Mouse (Mus musculus): ENCODE results near the gene Ppp4r2. TPM values are rescaled to one million over a fixed set of nuclear protein-coding genes. Genes with fewer than 3 reads are reported as not detected.

The Ppp4r2 gene
- polyA plus RNA-seq, 1 experiment, result 82.8 TPM

DNA sequence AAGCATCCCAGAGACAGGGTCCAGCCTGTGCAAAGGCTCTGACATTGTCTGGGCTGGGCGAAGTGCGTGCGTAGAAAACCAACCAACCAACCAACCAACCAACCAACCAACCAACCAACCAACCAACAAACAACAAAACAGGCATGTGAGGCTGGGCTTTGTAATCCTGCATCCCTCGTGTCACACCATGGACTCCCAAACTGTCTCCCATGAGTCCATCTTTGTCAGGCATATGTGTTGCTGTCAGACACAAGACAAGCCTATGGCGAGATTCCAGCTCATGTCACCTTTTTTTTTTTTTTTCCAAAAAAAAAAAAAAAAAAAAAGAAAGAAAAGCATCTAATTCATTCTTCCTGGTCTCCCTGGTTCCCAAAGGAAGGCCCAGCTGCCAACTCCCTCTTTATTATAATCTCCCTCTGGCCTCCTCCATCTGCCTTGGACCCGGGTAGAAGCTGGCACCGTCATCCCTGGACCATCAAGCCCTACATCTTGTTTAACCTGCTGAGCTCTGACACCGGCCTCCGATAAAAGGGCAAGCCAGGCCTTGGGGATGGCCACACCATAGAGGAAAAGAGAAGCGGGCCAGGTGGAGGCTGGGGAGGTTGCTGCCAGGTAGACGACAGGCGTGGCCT is 51.3 kb downstream of the Ppp4r2 start:
- Histone ChIP-seq H3K4me3 (ENCODE audit: insufficient read depth, low read depth, low read length) (no peak overlapping the region), H3K27ac (replicated peaks; ENCODE audit: low read depth, low read length) (no peak overlapping the region), H3K4me1 (ENCODE audit: control insufficient read depth, insufficient read depth, insufficient read length, low read length) (no peaks in the 10 kb centered on the region)

DNA sequence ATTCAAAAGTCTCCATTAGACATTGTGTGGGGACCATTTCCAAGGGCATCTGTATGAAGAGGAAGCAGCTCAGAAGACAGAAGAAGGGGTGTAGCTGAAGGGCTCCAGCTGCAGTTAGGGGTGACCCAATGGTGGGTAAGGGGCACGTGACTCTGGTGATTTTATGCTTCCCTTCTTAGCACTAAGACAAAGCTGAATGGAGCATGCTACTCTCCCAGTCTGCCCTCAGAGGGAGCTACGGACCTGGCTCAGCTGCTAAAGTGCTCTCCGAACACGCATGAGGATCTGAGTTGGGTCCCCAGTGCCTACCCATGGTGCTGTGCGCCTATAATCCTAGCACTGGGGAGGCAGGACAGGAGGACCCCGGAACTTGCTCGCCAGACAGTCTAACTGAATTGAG is 52.0 kb downstream of the Ppp4r2 start:
- no peak overlapping the region for H3K27ac ChIP-seq (replicated peaks; ENCODE audit: low read depth, low read length)
- H3K4me3 ChIP-seq (ENCODE audit: insufficient read depth, low read depth, low read length), result no peak overlapping the region
- no peaks in the 10 kb centered on the region for H3K4me1 ChIP-seq (ENCODE audit: control insufficient read depth, insufficient read depth, insufficient read length, low read length)

DNA sequence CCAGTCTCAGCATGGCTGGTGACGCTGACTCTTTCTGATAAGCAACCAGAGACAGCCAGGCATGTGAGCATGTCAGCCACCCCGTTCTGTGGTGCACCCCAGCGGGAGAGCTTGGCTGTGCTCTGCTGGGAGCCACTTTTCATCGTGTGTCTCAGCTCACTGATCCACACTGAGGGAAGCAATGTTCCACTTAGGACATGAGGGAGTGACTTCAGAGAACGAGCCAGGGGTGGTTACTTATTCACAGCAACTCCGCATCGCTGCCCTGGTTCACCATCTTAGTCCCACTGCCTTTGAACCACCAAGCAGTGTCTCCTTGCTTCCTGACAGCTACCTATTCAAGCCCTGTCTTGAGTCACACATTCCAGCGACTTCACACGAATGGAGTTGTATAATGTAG is 53.6 kb downstream of the Ppp4r2 start:
- Histone ChIP-seq H3K4me3 (ENCODE audit: insufficient read depth, low read depth, low read length) (no peak overlapping the region), H3K4me1 (ENCODE audit: control insufficient read depth, insufficient read depth, insufficient read length, low read length) (no peaks in the 10 kb centered on the region), H3K27ac (replicated peaks; ENCODE audit: low read depth, low read length) (no peak overlapping the region)

DNA sequence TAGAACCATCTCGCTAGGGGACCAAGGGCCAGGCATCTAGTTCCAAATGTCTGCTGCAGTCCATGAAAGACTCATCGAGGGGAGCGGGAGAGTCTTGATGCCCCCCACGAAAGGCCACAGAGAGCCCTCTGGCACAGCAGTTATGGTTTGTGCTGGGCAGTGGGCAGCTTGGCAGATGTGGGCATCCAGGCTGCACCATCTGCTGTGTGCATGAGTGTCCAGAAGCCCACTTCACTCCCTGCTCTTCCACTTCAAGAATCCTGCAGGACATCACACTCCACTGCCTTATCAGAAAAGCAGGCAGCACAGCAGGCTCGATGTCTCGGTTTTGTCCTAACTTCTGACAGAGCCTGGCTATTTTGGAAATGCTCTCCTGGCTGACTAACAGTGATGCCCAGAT is 55.9 kb downstream of the Ppp4r2 start:
- Histone ChIP-seq H3K4me3 (ENCODE audit: insufficient read depth, low read depth, low read length) (no peak overlapping the region), H3K4me1 (ENCODE audit: control insufficient read depth, insufficient read depth, insufficient read length, low read length) (no peaks in the 10 kb centered on the region), H3K27ac (replicated peaks; ENCODE audit: low read depth, low read length) (no peak overlapping the region)

DNA sequence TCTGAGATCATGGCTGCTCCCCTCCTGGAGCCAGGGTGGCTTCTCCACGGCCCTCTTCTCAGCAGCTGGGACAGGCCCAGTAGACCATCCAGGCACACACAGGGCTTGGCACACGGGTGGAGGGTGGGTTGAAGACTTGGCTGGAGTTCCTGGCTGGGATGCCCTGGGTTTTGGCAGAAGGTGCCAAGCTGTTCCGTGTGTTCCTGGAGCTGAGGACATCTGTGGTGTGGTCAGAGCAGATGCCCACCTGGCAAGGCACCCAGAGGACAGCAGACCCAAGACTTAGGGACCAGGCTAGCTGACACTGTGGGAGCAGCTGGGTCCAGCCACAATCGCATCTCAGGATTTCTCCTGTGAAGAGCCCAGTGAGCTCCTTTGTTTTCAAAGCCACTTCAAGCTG is 59.1 kb downstream of the Ppp4r2 start:
- Histone ChIP-seq H3K4me3 (ENCODE audit: insufficient read depth, low read depth, low read length) (no peak overlapping the region), H3K4me1 (ENCODE audit: control insufficient read depth, insufficient read depth, insufficient read length, low read length) (no peaks in the 10 kb centered on the region), H3K27ac (replicated peaks; ENCODE audit: low read depth, low read length) (no peak overlapping the region)

DNA sequence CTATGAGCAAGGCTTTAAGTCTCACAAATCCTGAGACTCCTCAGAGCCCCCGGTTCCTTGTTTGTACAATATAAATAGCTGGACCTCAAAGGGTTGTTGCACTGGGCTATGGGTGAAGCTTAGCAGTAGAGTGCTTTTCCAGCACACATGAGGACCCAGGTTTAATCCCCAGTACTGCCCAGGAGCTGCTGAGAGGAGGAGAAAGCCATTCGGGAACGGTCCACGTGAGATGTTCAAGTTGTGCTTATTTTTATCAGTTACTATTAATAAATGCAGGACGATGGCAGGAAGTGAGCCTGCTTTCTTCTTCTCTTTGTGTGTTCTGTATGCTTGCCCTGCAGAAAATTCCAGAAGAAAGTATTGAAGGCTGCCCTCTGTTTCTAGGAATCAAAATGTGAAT is 59.7 kb downstream of the Ppp4r2 start:
- H3K27ac ChIP-seq (replicated peaks; ENCODE audit: low read depth, low read length), result no peak overlapping the region
- no peaks in the 10 kb centered on the region for H3K4me1 ChIP-seq (ENCODE audit: control insufficient read depth, insufficient read depth, insufficient read length, low read length)
- no peak overlapping the region for H3K4me3 ChIP-seq (ENCODE audit: insufficient read depth, low read depth, low read length)

DNA sequence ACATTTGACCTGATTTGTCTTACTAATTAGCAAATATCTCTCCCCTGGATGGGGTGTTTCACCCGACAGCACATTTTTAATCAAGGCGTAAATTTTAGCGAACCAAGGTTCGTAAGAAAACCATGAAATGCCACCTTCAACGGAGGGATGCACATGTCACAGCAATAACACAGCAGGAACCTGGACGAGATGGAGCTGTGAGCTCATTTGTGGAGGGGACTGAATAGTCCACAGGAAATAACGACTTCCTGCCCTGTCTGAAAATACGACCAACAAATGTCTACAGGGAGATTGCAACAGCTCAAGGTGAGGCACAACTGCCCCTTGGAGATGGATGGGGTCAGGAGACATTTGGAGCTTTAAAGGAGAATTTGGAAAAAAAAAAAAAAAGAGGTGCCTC is 61.8 kb downstream of the Ppp4r2 start:
- H3K4me1 ChIP-seq (ENCODE audit: control insufficient read depth, insufficient read depth, insufficient read length, low read length), result no peaks in the 10 kb centered on the region
- no peak overlapping the region for H3K27ac ChIP-seq (replicated peaks; ENCODE audit: low read depth, low read length)
- no peak overlapping the region for H3K4me3 ChIP-seq (ENCODE audit: insufficient read depth, low read depth, low read length)

DNA sequence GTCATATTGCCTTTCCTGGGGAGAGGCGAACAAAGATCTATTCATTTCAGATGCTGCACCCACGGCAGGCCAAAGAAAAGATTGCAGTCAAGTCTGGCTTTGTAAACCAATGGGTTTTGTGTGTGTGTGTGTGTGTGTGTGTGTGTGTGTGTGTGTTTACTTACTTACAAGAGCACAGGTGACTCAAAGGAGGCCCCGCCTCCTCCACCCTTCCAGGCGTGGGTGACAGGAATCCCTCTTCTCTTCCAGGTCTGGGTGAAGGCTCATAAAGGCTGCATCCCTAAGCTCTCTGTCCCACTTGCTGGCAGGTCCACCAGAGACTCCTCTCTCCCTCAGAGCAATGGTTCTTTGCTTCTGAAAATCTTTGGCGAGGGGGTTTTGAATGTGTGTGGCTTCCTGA is 63.5 kb downstream of the Ppp4r2 start:
- Histone ChIP-seq H3K4me1 (ENCODE audit: control insufficient read depth, insufficient read depth, insufficient read length, low read length) (no peaks in the 10 kb centered on the region), H3K27ac (replicated peaks; ENCODE audit: low read depth, low read length) (no peak overlapping the region), H3K4me3 (ENCODE audit: insufficient read depth, low read depth, low read length) (no peak overlapping the region)

DNA sequence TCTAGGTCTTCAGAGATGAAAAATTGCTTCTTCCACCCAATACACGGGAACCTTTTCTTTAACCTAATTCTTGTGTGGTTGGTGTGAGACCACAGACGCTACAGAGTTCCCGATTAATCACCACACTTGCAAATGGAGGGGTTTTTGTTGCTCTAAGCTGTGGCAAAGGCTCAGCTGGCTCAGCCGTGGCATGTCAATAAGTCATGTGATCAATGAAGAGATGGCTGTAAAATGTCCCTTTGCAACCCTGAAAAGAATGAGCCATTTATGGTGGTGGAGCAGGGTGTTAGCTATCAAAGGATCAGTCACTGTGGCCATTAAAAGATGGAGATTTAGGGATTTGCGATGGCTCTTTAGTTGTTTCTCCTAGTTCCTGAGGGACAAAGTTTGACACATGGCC is 71.0 kb downstream of the Ppp4r2 start:
- no peaks in the 10 kb centered on the region for H3K4me1 ChIP-seq (ENCODE audit: control insufficient read depth, insufficient read depth, insufficient read length, low read length)
- H3K27ac ChIP-seq (replicated peaks; ENCODE audit: low read depth, low read length), result no peak overlapping the region
- no peak overlapping the region for H3K4me3 ChIP-seq (ENCODE audit: insufficient read depth, low read depth, low read length)

DNA sequence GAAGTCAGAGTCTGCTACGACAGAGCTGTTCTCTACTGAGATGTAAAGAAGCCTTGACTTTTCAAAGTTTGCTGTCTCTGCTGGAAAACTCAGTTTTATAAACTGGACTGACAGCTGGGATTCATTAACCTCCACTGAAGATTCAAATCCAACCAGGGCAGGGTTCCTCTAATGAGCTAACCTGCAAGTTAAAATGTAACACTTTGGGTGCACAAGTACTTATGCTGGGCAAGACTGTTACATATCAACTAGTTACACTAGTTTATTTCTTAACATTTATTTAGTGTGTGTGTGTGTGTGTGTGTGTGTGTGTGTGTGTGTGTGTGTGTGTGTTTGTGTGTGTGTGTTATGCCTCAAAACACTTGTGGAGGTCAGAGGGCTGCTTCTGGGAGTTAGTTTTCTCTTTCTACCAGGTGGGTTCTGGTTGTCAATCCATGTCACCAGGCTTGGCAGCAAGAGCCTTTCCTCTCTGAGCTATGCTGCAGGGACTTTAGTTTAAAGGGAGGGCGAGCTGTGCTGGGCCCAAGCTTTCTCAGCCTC is 76.8 kb downstream of the Ppp4r2 start:
- no peak overlapping the region for H3K4me3 ChIP-seq (ENCODE audit: insufficient read depth, low read depth, low read length)
- no peak overlapping the region for H3K27ac ChIP-seq (replicated peaks; ENCODE audit: low read depth, low read length)
- no peaks in the 10 kb centered on the region for H3K4me1 ChIP-seq (ENCODE audit: control insufficient read depth, insufficient read depth, insufficient read length, low read length)

Other genes starting within 250 kb of the Ppp4r2 start
- gene Shq1, start 162.5 kb upstream of the Ppp4r2 start, polyA plus RNA-seq (2012; ENCODE audit: insufficient read depth, insufficient read length, missing spikeins), result 1.2 and 1.9 TPM in 2 replicates
- gene Gxylt2, start 128.9 kb upstream of the Ppp4r2 start, polyA plus RNA-seq (2012; ENCODE audit: insufficient read depth, insufficient read length, missing spikeins), result 0.33 and 0.87 TPM in 2 replicates